Comparison of ENCODE assay signal across 19 mouse cellular contexts in genomic region chr1:187142984-187143383, GRCm38 (mm10).
DNase-seq lines count a peak whose midpoint lies in the region; ATAC-seq and TF ChIP-seq lines count a peak whose summit lies in the region.
"Had no signal": no experiment of that assay in that cellular context is flagged by ENCODE, and none has a peak within 500 bp of the region (broad histone marks: within the 10 kb centered on the region; RNA-seq: fewer than 3 reads in every experiment).

No protein-coding gene starts in this region.

- ATAC-seq in cerebellum, adult (ENCODE audit: insufficient number of reproducible peaks, low FRiP score, low TSS enrichment) = 0 out of 2 replicates have a peak, but pooled peaks have one; percentile 31
- no peak; the same call in 1 of the 2 replicates for ATAC-seq in midbrain, postnatal 0 days (ENCODE audit: low FRiP score)
- ATAC-seq: forebrain, embryonic 15.5 days; intestine, embryonic 15.5 days had no signal

- WGBS in midbrain, embryonic 10.5 days = 82% methylated on average over 8 of the region's 8 CpGs
- WGBS in midbrain, postnatal 0 days = 64% methylated on average over 8 of the region's 8 CpGs

- H3K36me3 ChIP-seq in midbrain, embryonic 10.5 days = no peaks in the 10 kb centered on the region
- no peaks in the 10 kb centered on the region for H3K36me3 ChIP-seq in midbrain, postnatal 0 days (ENCODE audit: insufficient read depth, low read length)
- H3K36me3 ChIP-seq: embryonic facial prominence, embryonic 15.5 days; forebrain, embryonic 15.5 days; heart, embryonic 12.5 days; hindbrain, embryonic 10.5 days; intestine, embryonic 15.5 days had no signal

- no peak for DNase-seq in cerebellum, adult 9-10 months
- DNase-seq in midbrain, embryonic 10.5 days (ENCODE audit: low spot score) = no peak
- no peak for DNase-seq in midbrain, postnatal 0 days (ENCODE audit: low spot score)
- DNase-seq in Muller cell, postnatal 12 days (ENCODE audit: inconsistent ontology term) = peak; percentile 53
- peak; percentile 5 for DNase-seq in fat pad, adult 2 months (ENCODE audit: extremely low read depth, low read depth, low spot score)
- DNase-seq in left cerebral cortex, postnatal 10 days (ENCODE audit: extremely low spot score in 1 of 2, low spot score in 2 of 2) = no peak
- DNase-seq in heart, adult 18-20 months = no peak
- DNase-seq: adrenal gland, adult 2 months; cerebellum, adult 18-20 months; cerebellum, postnatal 10 days; gastrocnemius, postnatal 10 days had no signal

- H3K27me3 ChIP-seq in midbrain, embryonic 10.5 days (ENCODE audit: low read depth, poor library complexity, severe bottlenecking) = no peaks in the 10 kb centered on the region
- H3K27me3 ChIP-seq in midbrain, postnatal 0 days (ENCODE audit: insufficient read depth, low read length) = no peaks in the 10 kb centered on the region
- H3K27me3 ChIP-seq: embryonic facial prominence, embryonic 15.5 days; forebrain, embryonic 15.5 days; heart, embryonic 12.5 days; intestine, embryonic 15.5 days had no signal

- no peak for TF ChIP-seq CTCF in midbrain, postnatal 0 days (IDR thresholded peaks at IDR 0.05)

- no peak overlapping the region for H3K4me2 ChIP-seq in midbrain, postnatal 0 days (ENCODE audit: low read depth, low read length, poor library complexity, severe bottlenecking)
- H3K4me2 ChIP-seq: embryonic facial prominence, embryonic 15.5 days; forebrain, embryonic 15.5 days; heart, embryonic 12.5 days; hindbrain, embryonic 14.5 days; intestine, embryonic 15.5 days had no signal

- H3K27ac ChIP-seq in midbrain, embryonic 10.5 days (replicated peaks) = 0 out of 2 replicates have a peak overlapping the region, but pooled peaks have one; percentile 9
- H3K27ac ChIP-seq in midbrain, postnatal 0 days (ENCODE audit: low read depth, low read length) = no peak overlapping the region
- H3K27ac ChIP-seq: embryonic facial prominence, embryonic 15.5 days; forebrain, embryonic 15.5 days; hindbrain, embryonic 10.5 days; hindbrain, embryonic 14.5 days; intestine, embryonic 15.5 days had no signal

- intact Hi-C loops in left cerebral cortex, postnatal 10 days (cut with DNase I) = no loop called here

- H3K9me3 ChIP-seq in midbrain, embryonic 10.5 days (replicated peaks) = no peaks in the 10 kb centered on the region
- no peaks in the 10 kb centered on the region for H3K9me3 ChIP-seq in midbrain, postnatal 0 days (ENCODE audit: low read length)
- H3K9me3 ChIP-seq: embryonic facial prominence, embryonic 15.5 days; forebrain, embryonic 15.5 days; heart, embryonic 12.5 days; hindbrain, embryonic 10.5 days; intestine, embryonic 15.5 days had no signal

- peaks cover 7% of the 10 kb centered on the region; the same call in 1 of the 2 replicates for H3K4me1 ChIP-seq in midbrain, embryonic 10.5 days
- no peaks in the 10 kb centered on the region for H3K4me1 ChIP-seq in midbrain, postnatal 0 days (ENCODE audit: insufficient read depth, low read length)
- H3K4me1 ChIP-seq: embryonic facial prominence, embryonic 15.5 days; forebrain, embryonic 15.5 days; heart, embryonic 12.5 days; hindbrain, embryonic 10.5 days; intestine, embryonic 15.5 days had no signal

- H3K9ac ChIP-seq in midbrain, postnatal 0 days (replicated peaks; ENCODE audit: low read length, poor library complexity, severe bottlenecking) = no peak overlapping the region
- H3K9ac ChIP-seq: embryonic facial prominence, embryonic 15.5 days; forebrain, embryonic 15.5 days; heart, embryonic 12.5 days; hindbrain, embryonic 14.5 days; intestine, embryonic 15.5 days had no signal

- no peak overlapping the region for H3K4me3 ChIP-seq in midbrain, embryonic 10.5 days
- H3K4me3 ChIP-seq in midbrain, postnatal 0 days (ENCODE audit: low read depth, low read length) = no peak overlapping the region
- H3K4me3 ChIP-seq: embryonic facial prominence, embryonic 15.5 days; erythroblast, embryonic 14.5 days; forebrain, embryonic 15.5 days; heart, embryonic 12.5 days; hindbrain, embryonic 10.5 days; intestine, embryonic 15.5 days had no signal

Comparison
In these comparisons a context has a peak if more than half of its experiments do, and no peak if none do; other contexts are left out.
1. DNase-seq: peak in Muller cell, postnatal 12 days (single experiment) and fat pad, adult 2 months (single experiment); none in cerebellum, adult 9-10 months (single experiment), midbrain, embryonic 10.5 days (single experiment), midbrain, postnatal 0 days (single experiment), left cerebral cortex, postnatal 10 days (0 of 2) and heart, adult 18-20 months (0 of 2).